Mouse (Mus musculus) mesoderm, embryonic 11.5 days (tissue): ENCODE results near the gene 6030408B16Rik.

ENCODE experiments used
- DNase-seq: peaks from one replicate; pipeline ENCODE4 v3.0.0-alpha.2; 2012; ENCODE audit warnings: low read depth, low spot score

The 6030408B16Rik gene

DNA sequence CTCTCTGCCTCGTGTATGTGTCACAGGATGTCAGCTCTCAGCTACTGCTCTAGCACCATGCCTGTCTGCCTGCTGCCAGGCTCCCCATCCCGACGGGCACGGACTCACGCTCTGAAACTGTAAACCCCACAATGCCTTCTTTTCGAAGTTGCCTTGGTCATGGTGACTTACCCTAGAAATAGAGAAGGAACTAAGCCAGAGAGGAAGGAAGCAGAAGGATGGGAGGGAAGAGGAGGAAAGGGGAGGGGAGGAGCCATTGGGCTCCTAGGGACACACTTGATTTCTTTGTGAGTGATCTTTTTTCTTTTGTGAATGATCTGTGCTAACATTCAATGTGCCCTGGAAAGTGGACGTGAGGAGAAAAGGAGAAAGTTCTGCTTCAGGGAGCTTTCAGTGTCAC is 5.0 kb downstream of the 6030408B16Rik start:
- no peak for DNase-seq

DNA sequence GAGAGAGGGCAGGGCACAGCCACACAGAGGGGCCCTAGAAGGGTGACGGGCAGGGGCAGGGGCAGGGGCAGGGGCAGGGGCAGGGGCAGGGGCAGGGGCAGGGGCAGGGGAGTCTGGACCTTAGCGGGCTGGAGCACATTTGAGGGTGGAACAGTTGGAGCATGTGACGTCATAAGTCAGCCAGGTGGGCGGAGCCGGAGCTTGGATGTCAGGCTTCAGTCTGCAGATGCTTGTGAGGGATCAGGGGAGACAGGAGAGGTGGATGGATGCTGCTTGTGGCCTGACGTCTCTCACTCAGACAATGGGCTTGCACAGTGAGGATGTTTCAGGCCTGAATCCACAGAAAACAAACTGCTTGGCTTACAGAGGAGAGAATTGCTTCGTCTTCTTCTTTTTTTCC is 5.5 kb downstream of the 6030408B16Rik start:
- peak; percentile 62 for DNase-seq

DNA sequence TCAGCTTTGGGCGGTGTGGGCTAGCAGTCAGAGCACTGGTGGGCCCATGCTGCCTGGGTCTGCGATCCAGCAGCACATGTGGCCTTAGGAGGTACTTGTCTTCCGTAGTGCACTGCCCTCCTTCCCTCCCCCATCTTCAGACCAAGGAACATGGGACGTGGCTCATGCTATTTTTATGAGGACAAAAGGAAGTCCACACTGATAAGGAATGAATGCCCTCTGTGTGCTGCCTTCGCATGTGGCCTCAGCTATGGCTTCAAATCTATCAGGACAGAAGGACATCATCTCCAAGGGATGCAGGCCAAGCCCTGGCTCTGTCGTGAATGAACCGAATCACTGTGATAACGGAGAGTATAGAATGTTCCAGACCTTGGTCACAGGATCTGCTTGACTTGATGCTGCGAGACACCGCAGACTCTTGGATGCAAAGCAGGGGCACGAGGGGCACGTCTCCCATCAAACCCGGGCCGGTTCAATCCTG is 6.5 kb downstream of the 6030408B16Rik start:
- DNase-seq, result no peak

DNA sequence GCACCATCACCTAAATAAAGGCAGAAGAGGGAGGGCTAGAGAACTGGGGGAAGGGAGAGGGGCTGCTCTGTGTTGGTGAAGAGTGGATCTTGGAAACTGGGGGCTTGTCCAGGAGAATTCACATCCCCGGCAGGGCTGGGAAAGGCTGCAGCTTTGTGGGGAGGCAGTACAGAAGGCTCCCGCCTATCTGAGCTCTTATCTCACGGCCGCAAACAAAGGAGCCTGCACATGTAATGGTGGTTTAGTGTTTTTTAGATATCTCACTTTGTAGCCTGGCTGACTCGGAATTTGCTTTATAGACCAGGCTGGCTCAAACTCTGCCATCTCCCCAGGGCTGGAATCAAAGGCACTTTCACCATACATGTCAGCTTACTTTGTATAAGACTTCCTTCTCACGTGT is 7.1 kb downstream of the 6030408B16Rik start:
- DNase-seq, result no peak

GRCm38 (mm10) chr15:101302201-101302600 is 9.2 kb downstream of the 6030408B16Rik start:
- DNase-seq, result no peak

- no peak for DNase-seq
These were observed 10.8 kb downstream of the 6030408B16Rik start for GRCm38 (mm10) chr15:101303830-101304229.

- DNase-seq, result no peak
These were observed 13.4 kb downstream of the 6030408B16Rik start for GRCm38 (mm10) chr15:101306459-101306858.

GRCm38 (mm10) chr15:101308440-101309348 is 15.7 kb downstream of the 6030408B16Rik start:
- DNase-seq, result no peak

- DNase-seq, result no peak
These were observed 16.5 kb downstream of the 6030408B16Rik start for GRCm38 (mm10) chr15:101309493-101309892.

DNA sequence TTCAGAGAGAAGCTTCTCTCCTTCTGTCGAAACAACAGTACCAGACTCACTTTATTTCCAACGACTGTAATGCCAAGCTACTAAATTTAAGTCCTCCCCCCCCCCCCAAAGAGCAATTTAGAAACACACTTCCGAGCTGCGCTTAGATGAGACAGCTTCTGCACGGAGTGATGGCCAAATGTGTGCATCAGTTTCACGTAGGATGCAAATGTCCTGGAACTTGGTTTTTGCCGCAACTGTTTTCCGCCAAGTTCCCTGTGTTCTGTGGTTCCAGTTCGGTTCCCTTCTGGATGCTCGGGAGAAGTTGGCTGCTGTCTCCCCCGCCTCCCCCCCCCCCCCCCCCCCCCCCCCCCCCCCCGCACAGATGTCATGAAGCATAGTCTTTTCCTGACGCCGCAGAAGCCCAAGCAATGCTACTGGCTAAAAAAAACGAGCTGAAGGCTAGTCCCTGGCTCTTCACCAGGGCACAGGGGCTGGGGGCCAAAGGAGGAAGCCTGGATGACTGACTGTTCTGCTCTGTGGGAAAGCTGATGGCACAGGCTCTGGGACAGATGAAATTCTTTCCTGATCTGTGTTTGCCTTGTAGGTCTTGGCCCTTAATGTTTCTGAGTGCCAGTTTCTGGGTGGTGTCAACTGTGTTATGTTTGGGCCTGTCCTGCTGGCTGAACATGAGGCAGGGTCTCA is 18.2 kb downstream of the 6030408B16Rik start:
- no peak for DNase-seq

DNA sequence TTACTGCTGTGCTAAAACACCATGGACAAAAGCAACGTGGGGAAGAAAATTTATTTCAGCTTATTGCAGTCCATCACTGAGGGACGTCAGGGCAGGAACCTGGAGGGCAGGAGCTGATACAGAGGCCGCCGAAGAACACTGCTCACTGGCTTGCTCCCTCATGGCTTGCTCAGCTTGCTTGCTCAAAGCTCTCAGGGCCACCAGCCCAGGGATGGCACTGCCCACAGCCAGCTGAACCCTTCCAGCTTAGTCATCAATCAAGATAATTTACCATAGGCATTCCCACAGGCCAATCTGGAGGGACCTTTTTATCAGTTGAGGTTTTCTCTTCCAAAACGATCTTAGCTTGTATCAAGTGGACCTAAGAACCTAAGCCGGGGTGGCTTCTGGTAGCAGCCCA is 19.0 kb downstream of the 6030408B16Rik start:
- no peak for DNase-seq

DNA sequence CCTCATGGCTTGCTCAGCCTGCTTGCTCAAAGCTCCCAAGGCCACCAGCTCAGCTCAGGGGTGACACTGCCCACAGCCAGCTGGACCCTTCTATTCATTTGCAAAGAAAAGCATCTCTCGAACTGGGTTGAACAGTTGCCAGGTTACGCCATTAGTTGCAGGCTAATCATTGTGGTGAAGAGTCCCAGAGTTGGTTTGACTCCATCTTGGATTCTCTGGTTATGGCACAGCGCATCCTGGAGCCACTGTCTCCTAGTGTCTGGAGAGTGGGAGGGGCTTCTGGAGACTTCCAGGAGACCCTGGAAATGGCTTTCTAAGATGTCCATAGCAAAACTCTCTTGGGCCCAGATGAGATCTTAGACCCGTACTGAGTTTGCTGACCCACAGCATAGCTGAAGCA is 22.4 kb downstream of the 6030408B16Rik start:
- DNase-seq, result no peak

DNA sequence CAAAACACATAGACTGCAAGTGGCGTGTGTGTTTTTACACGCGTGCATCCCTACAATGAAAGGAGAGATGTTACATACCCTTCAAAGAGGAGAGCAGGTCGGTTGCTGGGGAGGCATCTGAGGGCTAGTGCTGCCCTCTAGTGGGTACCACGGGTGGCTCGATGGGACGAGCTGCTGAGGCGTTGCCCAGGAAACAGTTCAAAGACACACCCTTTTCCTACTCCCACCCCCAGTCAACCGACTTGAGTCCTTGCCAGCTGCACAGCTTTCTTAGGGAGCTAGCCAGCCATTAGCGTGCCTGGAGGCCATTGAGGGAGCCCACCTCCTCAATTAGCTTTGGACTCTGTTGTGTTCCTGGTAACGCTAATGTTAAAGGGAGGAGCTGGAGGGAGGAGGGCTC is 22.8 kb downstream of the 6030408B16Rik start:
- peak; percentile 93 for DNase-seq

GRCm38 (mm10) chr15:101316279-101316912 is 23.4 kb downstream of the 6030408B16Rik start:
- DNase-seq, result no peak

- DNase-seq, result no peak
These were observed 24.2 kb downstream of the 6030408B16Rik start for GRCm38 (mm10) chr15:101316913-101317813.

GRCm38 (mm10) chr15:101317814-101318500 is 24.9 kb downstream of the 6030408B16Rik start:
- no peak for DNase-seq

DNA sequence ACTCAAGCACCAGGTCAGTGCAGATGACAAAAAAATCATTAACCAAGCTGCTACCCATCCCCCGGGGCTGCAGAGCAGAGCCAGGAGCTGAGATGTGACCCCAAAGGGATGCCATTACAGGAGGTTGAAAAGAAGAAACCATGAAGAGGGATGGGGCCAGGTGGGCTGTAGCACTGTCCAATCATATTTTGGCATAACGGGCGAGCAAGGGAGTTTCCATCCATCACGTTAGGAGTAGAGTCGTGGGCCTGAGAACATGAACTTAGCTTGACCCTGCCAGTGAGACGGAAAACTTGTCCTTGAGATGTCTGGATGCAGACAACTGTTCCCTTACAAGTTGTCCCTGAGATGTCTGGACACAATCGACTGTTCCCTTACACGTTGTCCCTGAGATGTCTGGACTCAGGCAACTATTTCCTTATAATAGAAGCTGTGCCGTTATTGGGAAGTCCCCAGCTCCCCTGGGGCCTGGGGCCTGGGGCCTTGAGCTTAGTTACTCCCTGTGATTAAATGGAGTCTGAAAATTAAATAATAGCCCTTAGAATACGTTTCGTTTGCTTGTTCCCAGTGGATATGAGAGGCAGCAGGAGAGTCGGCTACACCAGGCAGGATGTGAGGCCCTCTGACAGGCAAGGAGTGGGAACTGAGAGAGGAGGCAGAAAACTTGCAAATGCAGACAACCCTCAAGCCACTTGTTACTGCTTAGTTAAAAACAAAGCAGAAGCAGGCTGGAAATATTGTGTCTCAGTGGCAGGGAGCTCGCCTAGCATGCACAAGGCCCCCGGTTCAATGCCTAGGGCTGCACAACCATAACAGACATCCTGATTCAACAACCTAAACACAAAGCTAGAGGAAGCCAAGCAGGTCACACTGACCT is 26.1 kb downstream of the 6030408B16Rik start:
- no peak for DNase-seq

DNA sequence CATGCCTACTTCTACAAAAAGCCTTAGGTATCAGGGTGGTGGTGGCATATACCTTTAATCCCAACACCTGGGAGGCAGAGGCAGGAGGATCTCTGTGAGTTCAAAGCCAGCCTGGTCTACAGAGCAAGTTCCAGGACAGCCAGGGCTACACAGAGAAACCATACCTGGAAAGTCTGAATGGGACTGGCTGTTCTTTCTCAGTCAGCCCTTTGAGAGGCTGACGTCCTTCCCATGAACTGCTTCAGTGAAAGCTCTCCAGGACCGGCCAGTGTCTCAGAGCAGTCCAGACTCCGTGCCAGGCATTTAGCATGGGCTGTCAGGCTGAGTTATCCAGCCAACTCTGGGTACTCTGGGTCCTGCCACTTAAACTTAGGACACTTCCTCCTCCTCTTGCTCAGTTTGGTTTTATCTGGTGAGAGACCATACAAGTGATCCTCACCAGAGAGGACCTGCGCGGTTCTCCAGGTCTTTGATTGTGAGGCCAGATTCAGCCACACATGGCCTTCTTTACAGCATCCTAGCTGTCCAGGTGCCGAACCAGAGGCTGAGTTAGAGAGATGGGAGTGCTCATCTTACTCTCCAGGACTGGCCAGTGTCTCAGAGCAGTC is 27.1 kb downstream of the 6030408B16Rik start:
- no peak for DNase-seq

DNA sequence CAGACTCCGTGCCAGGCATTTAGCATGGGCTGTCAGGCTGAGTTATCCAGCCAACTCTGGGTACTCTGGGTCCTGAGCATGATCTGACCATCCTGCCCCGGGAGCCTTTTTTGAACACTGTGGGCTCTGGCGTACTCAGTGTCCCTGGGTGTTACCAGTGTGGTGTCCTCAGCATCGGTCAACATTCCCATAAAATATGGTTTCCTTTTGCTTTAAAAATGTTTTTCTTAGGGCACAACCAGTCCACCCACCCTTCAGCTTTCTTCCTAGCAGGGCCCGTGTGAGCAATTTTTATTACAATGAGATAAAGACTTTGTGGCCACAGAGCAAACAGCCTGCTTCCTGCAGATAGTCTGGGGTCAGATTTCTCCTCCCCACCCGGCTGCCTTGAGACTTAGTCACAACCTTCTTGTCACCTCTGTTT is 27.6 kb downstream of the 6030408B16Rik start:
- DNase-seq, result no peak
